ENCODE assay signal across 21 mouse cellular contexts in genomic region chr15:28399258-28399657, GRCm38 (mm10).
DNase-seq lines count a peak whose midpoint lies in the region; ATAC-seq lines count a peak whose summit lies in the region.
"Had no signal": no experiment of that assay in that cellular context is flagged by ENCODE, and none has a peak within 500 bp of the region (broad histone marks: within the 10 kb centered on the region; RNA-seq: fewer than 3 reads in every experiment).

No protein-coding gene starts in this region.

- WGBS in forebrain, embryonic 13.5 days, result 44% methylated on average over 8 of the region's 8 CpGs
- 64% methylated on average over 8 of the region's 8 CpGs for WGBS in forebrain, embryonic 11.5 days

- peaks cover 11% of the 10 kb centered on the region; the same call in 1 of the 2 replicates for H3K4me1 ChIP-seq in forebrain, embryonic 13.5 days
- H3K4me1 ChIP-seq in forebrain, embryonic 11.5 days (replicated peaks; ENCODE audit: control insufficient read depth, insufficient read depth, low read length), result 0 out of 2 replicates have a peak, but pooled peaks cover 3% of the 10 kb centered on the region
- H3K4me1 ChIP-seq: embryonic facial prominence, embryonic 13.5 days; heart, embryonic 10.5 days had no signal

- no peak overlapping the region for H3K27ac ChIP-seq in forebrain, embryonic 13.5 days
- H3K27ac ChIP-seq in forebrain, embryonic 11.5 days (ENCODE audit: low read depth, low read length), result no peak overlapping the region
- H3K27ac ChIP-seq: embryonic facial prominence, embryonic 13.5 days; heart, embryonic 10.5 days; hindbrain, embryonic 13.5 days; hindbrain, postnatal 0 days had no signal

- no peak overlapping the region for H3K9ac ChIP-seq in forebrain, embryonic 13.5 days
- no peak overlapping the region for H3K9ac ChIP-seq in forebrain, embryonic 11.5 days (ENCODE audit: low read length)
- H3K9ac ChIP-seq: embryonic facial prominence, embryonic 13.5 days; hindbrain, embryonic 13.5 days had no signal

- DNase-seq in forebrain, embryonic 11.5 days (ENCODE audit: low spot score), result no peak
- DNase-seq in layer of hippocampus, adult 18-20 months (ENCODE audit: low spot score in 2 of 2), result peak; percentile 7 to 44
- no peak for DNase-seq in layer of hippocampus, adult 9-10 months (ENCODE audit: low spot score)
- peak; percentile 44 for DNase-seq in brain, adult 2 months (ENCODE audit: low read depth, low spot score)
- DNase-seq in layer of hippocampus, postnatal 36 days, result peak; percentile 3 to 9
- no peak for DNase-seq in adrenal gland, postnatal 25 days
- DNase-seq: adrenal gland, adult 8-10 months; B cell, adult 2 months; cerebellum, adult 18-20 months; cerebellum, adult 9-11 months; cerebellum, postnatal 36 days; gastrocnemius, postnatal 10 days; heart, adult 18-20 months; heart, postnatal 10 days had no signal

- H3K9me3 ChIP-seq in forebrain, embryonic 13.5 days (replicated peaks), result no peaks in the 10 kb centered on the region
- no peaks in the 10 kb centered on the region for H3K9me3 ChIP-seq in forebrain, embryonic 11.5 days (ENCODE audit: control insufficient read depth, low read length)
- H3K9me3 ChIP-seq: embryonic facial prominence, embryonic 13.5 days; heart, embryonic 10.5 days; hindbrain, embryonic 13.5 days had no signal

- no peaks in the 10 kb centered on the region for H3K27me3 ChIP-seq in forebrain, embryonic 13.5 days
- no peaks in the 10 kb centered on the region for H3K27me3 ChIP-seq in forebrain, embryonic 11.5 days (ENCODE audit: control insufficient read depth, insufficient read depth, low read length)
- H3K27me3 ChIP-seq: embryonic facial prominence, embryonic 13.5 days; hindbrain, embryonic 13.5 days had no signal

- no peaks in the 10 kb centered on the region for H3K36me3 ChIP-seq in forebrain, embryonic 13.5 days (ENCODE audit: poor library complexity, severe bottlenecking)
- no peaks in the 10 kb centered on the region for H3K36me3 ChIP-seq in forebrain, embryonic 11.5 days (ENCODE audit: control insufficient read depth, insufficient read depth, low read length)
- H3K36me3 ChIP-seq: embryonic facial prominence, embryonic 13.5 days; G1E; heart, embryonic 10.5 days; hindbrain, embryonic 13.5 days had no signal

- no peak overlapping the region for H3K4me2 ChIP-seq in forebrain, embryonic 13.5 days
- H3K4me2 ChIP-seq in forebrain, embryonic 11.5 days (ENCODE audit: low read depth, low read length, severe bottlenecking), result no peak overlapping the region
- H3K4me2 ChIP-seq: embryonic facial prominence, embryonic 13.5 days; hindbrain, embryonic 13.5 days had no signal

- no peak overlapping the region for H3K4me3 ChIP-seq in forebrain, embryonic 13.5 days
- no peak overlapping the region for H3K4me3 ChIP-seq in forebrain, embryonic 11.5 days (ENCODE audit: low read depth, low read length)
- H3K4me3 ChIP-seq: embryonic facial prominence, embryonic 13.5 days; heart, embryonic 10.5 days; hindbrain, embryonic 13.5 days had no signal

- peak; percentile 60; the same call in 1 of the 2 replicates for ATAC-seq in forebrain, embryonic 13.5 days
- no peak for ATAC-seq in forebrain, embryonic 11.5 days (replicated peaks; ENCODE audit: low FRiP score)
- ATAC-seq: CD4-positive, CD25-positive, alpha-beta regulatory T cell, adult 4 months had no signal

Comparison
In these comparisons a context has a peak if more than half of its experiments do, and no peak if none do; other contexts are left out.
1. DNase-seq: peak in layer of hippocampus, adult 18-20 months (2 of 2), brain, adult 2 months (single experiment) and layer of hippocampus, postnatal 36 days (2 of 2); none in forebrain, embryonic 11.5 days (single experiment), layer of hippocampus, adult 9-10 months (single experiment) and adrenal gland, postnatal 25 days (single experiment).